Mouse (Mus musculus) E14TG2a.4 (cell line): ENCODE results near the gene Olfr875.

Experiments
- H3K27me3 ChIP-seq: 2 replicates; pipeline ENCODE4 v1.6.1; 2014; ENCODE audit warnings: low read length, control low read depth; ENCODE audit not compliant: insufficient read depth
- H3K36me3 ChIP-seq: 2 replicates; pipeline ENCODE4 v1.6.1; 2014; ENCODE audit warnings: low read length, control low read depth; ENCODE audit not compliant: insufficient read depth
- H3K4me1 ChIP-seq: replicated peaks from 2 replicates; pipeline ENCODE4 v1.6.1; 2014; ENCODE audit warnings: low read depth, low read length, control low read depth
- H3K4me3 ChIP-seq: replicated peaks from 2 replicates; pipeline ENCODE4 v1.5.1; 2014; ENCODE audit warnings: mild to moderate bottlenecking, low read length
- H3K9me3 ChIP-seq: 2 replicates; pipeline ENCODE4 v1.6.1; 2014; ENCODE audit warnings: low read length, control low read depth
- CTCF ChIP-seq: conservative IDR thresholded peaks from 2 replicates; pipeline ENCODE4 v1.5.1; 2014; ENCODE audit warnings: low read length
- NANOG ChIP-seq: IDR thresholded peaks from 2 replicates; pipeline ENCODE4 v1.6.1; 2014; ENCODE audit warnings: borderline replicate concordance, low read length, mixed read lengths
- POU5F1 ChIP-seq: IDR thresholded peaks from 2 replicates; pipeline ENCODE4 v1.6.1; 2014; ENCODE audit warnings: low read length, borderline replicate concordance

Olfr875 gene

GRCm38 (mm10) chr9:37814696-37815095 lies 43.0 kb downstream of the Olfr875 start:
- Histone ChIP-seq H3K36me3 (no peaks in the 10 kb centered on the region), H3K4me3 (no peak overlapping the region), H3K9me3 (no peaks in the 10 kb centered on the region), H3K27me3 (no peaks in the 10 kb centered on the region), H3K4me1 (no peaks in the 10 kb centered on the region)
- TF ChIP-seq CTCF (no peak), NANOG (no peak), POU5F1 (no peak)
